Mouse (Mus musculus): Measurements from ENCODE around the gene Ubr2. TPM values are rescaled to one million over a fixed set of nuclear protein-coding genes. Genes with fewer than 3 reads are reported as not detected.

The Ubr2 gene
- polyA plus RNA-seq, 1 experiment from 2014 or later, result 21.8 TPM

DNA sequence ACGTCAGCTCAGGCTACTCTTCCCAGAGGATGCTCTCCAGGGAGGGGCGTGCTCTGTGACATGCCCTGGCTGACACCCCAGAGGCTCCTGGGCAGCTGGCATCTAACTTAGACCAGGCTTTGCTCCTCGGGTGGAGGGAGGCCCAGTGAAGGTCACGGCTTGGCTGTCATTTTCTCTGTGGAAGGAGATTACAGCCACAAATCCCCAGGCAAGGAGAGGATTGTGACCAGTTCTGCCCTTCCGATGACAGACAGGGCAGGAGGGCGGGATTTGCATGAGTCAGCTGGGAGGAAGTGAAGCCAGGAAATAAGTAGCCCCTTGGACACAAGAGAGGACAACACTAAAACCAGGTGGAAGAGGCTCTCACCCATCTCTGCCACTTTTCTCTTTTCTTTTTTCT lies 98.0 kb downstream of the Ubr2 start:
- Histone ChIP-seq H3K4me1 (peaks cover 7% of the 10 kb centered on the region; the same call in 1 of the 2 replicates), H3K9me3 (no peaks in the 10 kb centered on the region), H3K27ac (no peak overlapping the region), H3K4me2 (no peak overlapping the region), H3K4me3 (replicated peaks) (no peak overlapping the region), H3K9ac (no peak overlapping the region), H3K27me3 (no peaks in the 10 kb centered on the region), H3K36me3 (replicated peaks) (no peaks in the 10 kb centered on the region)
- WGBS, result 51% methylated on average over 6 of the region's 6 CpGs
- no peak for ATAC-seq (ENCODE audit: low FRiP score)

GRCm38 (mm10) chr17:46910186-46910585 lies 100.2 kb downstream of the Ubr2 start, which contains the start of gene Prph2:
TSS of gene Prph2 (plus strand) at chr17:46910459.
- Histone ChIP-seq H3K36me3 (replicated peaks) (no peaks in the 10 kb centered on the region), H3K9me3 (no peaks in the 10 kb centered on the region), H3K27ac (no peak within 1 kb of the TSS), H3K9ac (no peak within 1 kb of the TSS), H3K27me3 (no peaks in the 10 kb centered on the region), H3K4me1 (peaks cover 7% of the 10 kb centered on the region; the same call in 1 of the 2 replicates), H3K4me3 (replicated peaks) (no peak within 1 kb of the TSS), H3K4me2 (no peak within 1 kb of the TSS)
- ATAC-seq (ENCODE audit: low FRiP score), result no peak
- WGBS, result 84% methylated on average over 10 of the region's 10 CpGs

DNA sequence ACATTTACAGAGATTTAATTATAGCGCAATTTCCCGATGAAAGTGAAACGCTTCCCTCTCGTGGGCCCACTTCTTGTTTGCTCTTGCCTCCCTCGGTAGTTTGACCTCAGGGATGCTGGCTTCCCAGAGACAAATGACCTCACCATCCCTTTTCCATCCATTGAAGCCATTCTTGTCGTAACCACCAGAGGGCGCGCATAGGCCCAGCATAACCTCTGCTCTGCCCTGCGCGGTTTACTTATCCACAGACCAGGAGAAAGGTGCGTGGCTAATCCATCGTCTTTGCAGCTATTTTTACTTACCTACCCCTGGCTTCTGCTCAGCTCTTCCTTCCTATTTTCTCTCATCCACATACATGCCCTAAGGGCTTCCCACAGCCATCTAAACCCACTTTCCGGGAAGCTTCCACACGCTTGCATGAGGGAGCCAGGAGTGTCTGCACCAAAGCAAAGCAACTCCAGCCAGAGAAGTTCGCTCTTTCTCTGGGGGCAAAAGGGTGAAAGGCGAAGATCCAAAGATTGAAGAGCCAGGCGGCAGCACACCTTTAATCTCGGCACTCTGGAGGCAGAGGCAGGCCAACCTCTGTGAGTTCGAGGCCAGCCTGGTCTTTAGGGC lies 106.4 kb downstream of the Ubr2 start:
- no peak overlapping the region for H3K27ac ChIP-seq
- no peaks in the 10 kb centered on the region for H3K9me3 ChIP-seq
- H3K4me3 ChIP-seq (replicated peaks), result no peak overlapping the region
- no peak overlapping the region for H3K4me2 ChIP-seq
- H3K27me3 ChIP-seq, result no peaks in the 10 kb centered on the region
- no peaks in the 10 kb centered on the region for H3K36me3 ChIP-seq (replicated peaks)
- H3K4me1 ChIP-seq, result no peaks in the 10 kb centered on the region
- ATAC-seq (ENCODE audit: low FRiP score), result 0 out of 2 replicates have a peak, but pooled peaks have one; percentile 57
- 24% methylated on average over 19 of the region's 19 CpGs for WGBS
- H3K9ac ChIP-seq, result no peak overlapping the region

DNA sequence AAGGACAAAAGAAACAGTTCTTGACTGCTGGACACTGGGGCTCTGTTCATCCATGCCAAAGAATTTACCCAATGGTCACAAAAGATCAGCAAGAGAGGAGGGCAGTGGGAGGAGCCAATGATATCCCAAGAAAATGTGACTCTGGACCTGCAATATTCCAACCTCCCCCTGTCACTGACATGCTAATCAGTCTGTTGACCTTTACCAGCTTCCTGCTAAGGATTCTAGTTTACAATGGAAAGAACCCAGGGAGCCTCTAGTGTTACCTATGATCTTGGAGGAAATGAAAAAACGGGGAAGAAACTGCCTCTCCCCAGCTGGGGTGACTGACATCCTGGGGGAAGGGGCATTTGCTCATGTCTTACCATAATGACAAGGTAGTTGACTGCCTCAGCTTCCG lies 109.4 kb downstream of the Ubr2 start:
- Histone ChIP-seq H3K4me2 (no peak overlapping the region), H3K4me3 (replicated peaks) (no peak overlapping the region), H3K9ac (no peak overlapping the region), H3K36me3 (replicated peaks) (no peaks in the 10 kb centered on the region), H3K27me3 (no peaks in the 10 kb centered on the region), H3K4me1 (no peaks in the 10 kb centered on the region), H3K27ac (no peak overlapping the region), H3K9me3 (no peaks in the 10 kb centered on the region)
- ATAC-seq (ENCODE audit: low FRiP score), result no peak
- 58% methylated on average over 2 of the region's 2 CpGs for WGBS

- peaks cover 6% of the 10 kb centered on the region; the same call in 1 of the 2 replicates for H3K36me3 ChIP-seq (replicated peaks)
- H3K9ac ChIP-seq, result no peak overlapping the region
- WGBS, result 55% methylated on average over 13 of the region's 13 CpGs
- no peaks in the 10 kb centered on the region for H3K27me3 ChIP-seq
- no peak overlapping the region for H3K27ac ChIP-seq
- H3K4me3 ChIP-seq (replicated peaks), result no peak overlapping the region
- H3K9me3 ChIP-seq, result no peaks in the 10 kb centered on the region
- no peak overlapping the region for H3K4me2 ChIP-seq
- no peak for ATAC-seq (ENCODE audit: low FRiP score)
- peaks cover 15% of the 10 kb centered on the region for H3K4me1 ChIP-seq
Measured at GRCm38 (mm10) chr17:46897221-46897950, 113.0 kb downstream of the Ubr2 start.

- H3K27me3 ChIP-seq, result no peaks in the 10 kb centered on the region
- no peak overlapping the region for H3K9ac ChIP-seq
- no peak overlapping the region for H3K4me3 ChIP-seq (replicated peaks)
- no peak overlapping the region for H3K4me2 ChIP-seq
- H3K27ac ChIP-seq, result no peak overlapping the region
- 95% methylated on average over 9 of the region's 9 CpGs for WGBS
- no peaks in the 10 kb centered on the region for H3K9me3 ChIP-seq
- peaks cover 29% of the 10 kb centered on the region for H3K4me1 ChIP-seq
- no peak for ATAC-seq (ENCODE audit: low FRiP score)
- peaks cover 6% of the 10 kb centered on the region; the same call in 1 of the 2 replicates for H3K36me3 ChIP-seq (replicated peaks)
Measured at GRCm38 (mm10) chr17:46895426-46895825, 114.9 kb downstream of the Ubr2 start.

DNA sequence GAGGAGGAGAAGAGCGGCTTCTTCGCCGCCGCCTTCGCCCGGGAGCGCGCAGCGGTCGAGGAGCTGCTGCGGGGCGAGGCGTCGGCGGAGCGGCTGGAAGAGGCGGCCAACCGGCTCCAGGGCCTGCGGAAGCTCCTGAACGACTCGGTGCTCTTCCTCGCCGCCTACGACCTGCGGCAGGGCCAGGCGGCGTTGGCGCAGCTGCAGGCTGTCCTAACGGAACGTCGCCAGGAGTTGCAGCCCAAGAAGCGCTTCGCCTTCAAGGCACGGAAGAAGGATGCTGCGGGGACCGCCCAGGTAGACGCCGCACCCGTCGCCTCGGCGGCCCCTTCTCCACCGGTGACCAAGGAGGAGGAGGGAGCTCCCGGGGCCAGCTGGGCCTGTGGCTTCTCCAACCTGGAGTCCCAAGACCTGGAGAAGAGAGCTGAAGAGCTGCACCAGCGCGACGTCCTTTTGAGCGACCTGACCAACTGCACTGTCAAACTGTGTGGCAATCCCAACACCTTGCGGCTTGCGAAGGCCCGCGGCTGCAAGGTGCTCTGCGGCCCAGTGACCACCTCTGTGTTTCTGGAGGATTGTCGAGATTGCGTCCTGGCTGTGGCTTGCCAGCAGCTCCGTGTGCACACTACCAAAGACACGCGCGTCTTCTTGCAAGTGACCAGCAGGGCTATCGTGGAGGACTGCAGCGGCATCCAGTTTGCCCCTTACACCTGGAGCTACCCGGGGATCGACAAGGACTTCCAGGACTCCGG lies 119.3 kb downstream of the Ubr2 start:
- peaks cover 38% of the 10 kb centered on the region for H3K4me1 ChIP-seq
- peak overlapping the region; percentile 87 for H3K9ac ChIP-seq
- peak; percentile 53 for ATAC-seq (ENCODE audit: low FRiP score)
- H3K4me2 ChIP-seq, result peak overlapping the region; percentile 98
- H3K9me3 ChIP-seq, result no peaks in the 10 kb centered on the region
- H3K27me3 ChIP-seq, result no peaks in the 10 kb centered on the region
- H3K27ac ChIP-seq, result peak overlapping the region; percentile 88
- H3K36me3 ChIP-seq (replicated peaks), result peaks cover 6% of the 10 kb centered on the region; the same call in 1 of the 2 replicates
- peak overlapping the region; percentile 73 for H3K4me3 ChIP-seq (replicated peaks)
- 2% methylated on average over 64 of the region's 64 CpGs for WGBS

DNA sequence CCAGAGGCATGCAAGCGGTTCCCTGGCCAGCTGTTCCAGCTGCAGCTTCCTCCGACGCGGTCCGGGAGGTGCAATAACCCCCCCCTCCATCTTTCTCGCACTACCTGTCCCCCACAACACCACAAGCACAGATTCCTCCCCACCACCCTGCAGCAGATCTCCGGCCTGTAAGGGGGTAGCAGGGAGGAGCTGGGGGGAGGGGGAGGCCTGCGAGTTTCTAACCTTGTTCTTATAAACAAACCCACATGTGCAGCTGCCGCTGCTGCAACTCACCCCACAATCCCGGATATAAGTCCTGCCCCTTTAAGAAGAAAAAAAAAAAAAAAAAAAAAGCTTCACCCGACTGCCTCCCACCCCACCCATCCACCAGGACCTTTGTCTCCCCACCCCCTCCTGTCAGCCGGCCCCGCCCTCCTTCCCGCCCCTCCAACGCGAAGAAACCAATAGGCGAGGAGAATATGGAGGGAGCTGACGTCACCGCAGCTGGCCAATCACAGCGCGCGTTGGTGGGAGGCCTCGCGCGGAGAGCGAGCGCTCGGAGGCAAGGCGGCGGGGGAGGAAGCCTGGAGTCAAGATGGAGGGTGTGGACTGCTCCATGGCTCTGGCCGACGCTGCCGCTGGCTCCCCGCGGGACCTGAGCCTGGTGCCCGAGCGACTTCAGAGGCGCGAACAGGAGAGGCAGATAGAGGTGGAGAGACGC lies 120.1 kb downstream of the Ubr2 start, which contains the start of gene Tbcc:
Tbcc (plus strand) TSS at position 569 of the 700 bp plus-strand sequence.
- Histone ChIP-seq H3K9me3 (no peaks in the 10 kb centered on the region), H3K4me3 (replicated peaks) (peak within 1 kb of the TSS; percentile 73), H3K9ac (peak within 1 kb of the TSS; percentile 87), H3K27ac (peak within 1 kb of the TSS; percentile 96), H3K27me3 (no peaks in the 10 kb centered on the region), H3K4me2 (peak within 1 kb of the TSS; percentile 98), H3K36me3 (replicated peaks) (peaks cover 6% of the 10 kb centered on the region; the same call in 1 of the 2 replicates), H3K4me1 (peaks cover 41% of the 10 kb centered on the region)
- WGBS, result under 1% methylated on average over 40 of the region's 40 CpGs
- peak; percentile 95 for ATAC-seq (ENCODE audit: low FRiP score)

DNA sequence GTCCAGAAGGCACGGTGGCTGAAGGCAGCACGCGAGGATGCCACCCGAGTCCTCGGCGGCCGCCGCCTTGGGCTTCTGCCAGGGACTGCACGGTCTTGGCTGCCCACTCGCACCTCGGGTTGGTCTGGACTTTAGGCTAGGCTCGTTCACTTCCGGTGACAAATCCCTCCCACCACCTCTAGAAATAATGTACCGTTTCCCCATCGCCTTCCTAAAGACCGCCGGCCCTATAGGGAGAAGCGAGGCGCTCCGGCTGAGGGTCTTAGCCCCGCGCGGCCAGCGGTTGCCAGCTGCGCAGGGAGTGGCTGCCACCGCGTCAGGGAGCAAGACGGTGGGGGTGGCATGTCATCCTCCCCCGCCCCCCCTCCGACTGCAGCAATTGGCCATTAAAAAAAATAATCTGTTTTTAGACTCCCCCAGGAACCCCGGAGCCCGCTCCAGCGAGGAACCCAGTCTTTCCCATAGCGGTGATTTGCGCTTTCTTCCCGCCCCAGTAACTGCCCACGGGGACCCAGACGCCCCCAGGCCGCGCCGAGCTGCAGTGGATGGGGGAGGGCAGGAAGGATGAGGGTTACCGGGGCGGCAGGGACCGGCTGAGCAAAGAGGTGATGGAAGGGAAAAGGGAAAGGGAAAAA lies 120.8 kb downstream of the Ubr2 start:
- Histone ChIP-seq H3K9ac (peak overlapping the region; percentile 70), H3K4me2 (peak overlapping the region; percentile 96), H3K27ac (peak overlapping the region; percentile 96), H3K27me3 (no peaks in the 10 kb centered on the region), H3K4me1 (peaks cover 41% of the 10 kb centered on the region), H3K9me3 (no peaks in the 10 kb centered on the region), H3K36me3 (replicated peaks) (peaks cover 6% of the 10 kb centered on the region; the same call in 1 of the 2 replicates), H3K4me3 (replicated peaks) (peak overlapping the region; percentile 73)
- peak; percentile 65 for ATAC-seq (ENCODE audit: low FRiP score)
- under 1% methylated on average over 44 of the region's 44 CpGs for WGBS

- Histone ChIP-seq H3K4me3 (replicated peaks) (peak overlapping the region; percentile 73), H3K4me2 (peak overlapping the region; percentile 96), H3K9ac (peak overlapping the region; percentile 70), H3K4me1 (peaks cover 37% of the 10 kb centered on the region), H3K9me3 (no peaks in the 10 kb centered on the region), H3K27ac (no peak overlapping the region), H3K27me3 (no peaks in the 10 kb centered on the region), H3K36me3 (replicated peaks) (0 out of 2 replicates have a peak, but pooled peaks cover 3% of the 10 kb centered on the region)
- no peak for ATAC-seq (ENCODE audit: low FRiP score)
- 36% methylated on average over 16 of the region's 16 CpGs for WGBS
Measured at GRCm38 (mm10) chr17:46888511-46889212, 121.7 kb downstream of the Ubr2 start.
